Mouse (Mus musculus) ES-CJ7 (cell line): ENCODE results near the gene Thsd7a.

Source experiments
- DNase-seq: peaks from one replicate; pipeline ENCODE4 v3.0.0; 2011; ENCODE audit warnings: low read depth, low spot score

Thsd7a gene

GRCm38 (mm10) chr6:12748787-12749530 is at the start of gene Thsd7a:
Gene Thsd7a (minus strand): TSS chr6:12749410.
- DNase-seq: peak; percentile 44

GRCm38 (mm10) chr6:12787129-12787528 is 37.9 kb upstream of the Thsd7a start:
- DNase-seq: no peak

DNA sequence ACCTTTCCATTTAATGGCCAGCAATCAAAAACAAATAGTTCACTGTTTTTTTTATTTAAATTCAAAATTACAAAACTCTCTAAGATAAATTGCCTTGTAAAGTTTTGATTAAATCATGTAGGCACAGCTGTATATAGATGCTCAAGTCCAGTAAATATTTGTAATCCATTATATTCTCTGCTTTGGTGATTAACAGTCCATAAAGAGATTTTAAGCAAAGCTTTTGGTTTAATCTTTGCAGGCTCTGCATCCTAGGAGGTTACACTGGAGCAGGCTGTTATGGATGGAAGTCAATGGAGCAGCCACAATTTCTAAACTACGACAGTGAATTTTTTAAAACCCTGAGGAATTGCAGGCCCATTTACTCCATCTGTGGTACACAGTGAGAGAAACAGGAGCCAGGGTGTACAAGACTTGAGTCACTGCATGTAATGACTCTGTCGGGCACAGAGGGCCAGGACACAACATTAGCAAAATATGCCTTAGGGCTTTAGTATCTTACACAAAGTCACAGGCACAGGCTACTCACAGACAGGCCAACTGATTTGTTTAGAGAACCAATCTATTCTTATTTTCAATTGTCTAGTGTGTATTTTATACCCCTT is 37.3 kb upstream of the Thsd7a start:
- no peak for DNase-seq

DNA sequence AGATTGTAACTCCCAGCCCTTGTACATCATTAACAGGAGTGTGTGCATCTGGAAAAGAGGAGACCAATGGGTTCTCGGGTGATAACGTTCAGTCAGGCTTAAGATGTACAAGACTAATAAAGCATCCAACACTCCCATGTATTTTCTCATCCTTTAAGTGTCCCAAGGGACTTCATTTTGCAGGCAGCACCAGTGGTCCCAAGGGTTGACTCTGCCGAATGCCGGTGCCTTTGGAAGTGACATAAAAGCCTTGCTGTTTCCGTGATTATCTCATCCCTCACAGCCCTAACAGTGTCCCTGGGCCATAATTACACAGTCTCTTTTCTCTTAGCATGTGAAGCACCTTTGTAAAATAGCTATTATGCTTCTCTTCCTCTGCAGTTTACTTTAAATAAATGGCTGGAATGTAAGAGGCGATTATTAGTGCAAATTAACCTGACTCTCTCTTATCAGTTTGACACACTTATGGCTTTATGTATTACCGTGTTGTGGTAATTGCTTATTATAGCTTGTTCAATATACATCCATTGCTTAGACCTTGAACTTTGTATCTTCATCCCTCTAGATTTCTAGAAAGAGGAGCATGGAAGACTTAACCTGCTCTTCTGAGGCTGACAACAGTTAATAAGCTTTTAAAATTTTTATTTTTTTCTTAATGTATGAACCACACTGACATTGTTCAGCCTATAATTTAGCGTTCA is 35.9 kb upstream of the Thsd7a start:
- no peak for DNase-seq

GRCm38 (mm10) chr6:12772799-12773198 is 23.6 kb upstream of the Thsd7a start:
- no peak for DNase-seq

GRCm38 (mm10) chr6:12765191-12765590 is 16.0 kb upstream of the Thsd7a start:
- DNase-seq: no peak

DNA sequence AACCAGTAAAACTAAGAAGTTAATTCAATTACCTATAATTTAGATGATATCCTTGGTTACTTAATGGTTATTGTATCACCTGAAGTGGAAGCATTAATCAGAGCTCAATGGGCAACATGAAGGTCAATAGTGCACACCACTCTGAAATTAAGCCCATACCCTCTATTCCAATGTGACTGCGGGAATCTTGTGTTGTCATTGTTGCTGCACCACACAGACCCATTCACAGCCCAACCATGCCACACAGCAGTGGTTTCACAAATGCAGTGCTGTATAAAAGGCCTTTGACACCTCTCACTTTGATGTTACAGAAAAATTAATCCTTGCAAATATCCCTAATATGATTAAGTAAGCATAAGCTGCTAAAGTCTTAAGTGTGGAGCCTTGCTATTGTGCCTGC is 15.4 kb upstream of the Thsd7a start:
- DNase-seq: no peak

DNA sequence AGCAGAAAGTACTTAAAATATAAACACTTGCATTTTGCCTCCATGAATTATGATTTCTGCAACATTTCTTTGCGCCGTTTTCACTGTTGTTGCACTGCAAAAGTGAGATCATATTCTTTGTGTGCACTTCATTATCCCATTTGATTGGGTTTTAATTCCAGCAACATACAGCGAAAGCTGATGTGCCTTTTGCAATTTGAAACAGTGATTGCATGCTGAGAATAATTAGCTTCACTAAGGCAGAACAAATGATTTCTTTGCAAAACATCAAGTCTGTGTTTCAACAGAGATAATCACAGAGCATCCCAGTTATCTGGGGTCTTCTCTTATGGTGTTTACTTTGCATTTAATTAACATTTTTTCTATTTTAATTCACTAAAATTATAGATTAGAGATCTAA is 14.6 kb upstream of the Thsd7a start:
- DNase-seq: no peak

DNA sequence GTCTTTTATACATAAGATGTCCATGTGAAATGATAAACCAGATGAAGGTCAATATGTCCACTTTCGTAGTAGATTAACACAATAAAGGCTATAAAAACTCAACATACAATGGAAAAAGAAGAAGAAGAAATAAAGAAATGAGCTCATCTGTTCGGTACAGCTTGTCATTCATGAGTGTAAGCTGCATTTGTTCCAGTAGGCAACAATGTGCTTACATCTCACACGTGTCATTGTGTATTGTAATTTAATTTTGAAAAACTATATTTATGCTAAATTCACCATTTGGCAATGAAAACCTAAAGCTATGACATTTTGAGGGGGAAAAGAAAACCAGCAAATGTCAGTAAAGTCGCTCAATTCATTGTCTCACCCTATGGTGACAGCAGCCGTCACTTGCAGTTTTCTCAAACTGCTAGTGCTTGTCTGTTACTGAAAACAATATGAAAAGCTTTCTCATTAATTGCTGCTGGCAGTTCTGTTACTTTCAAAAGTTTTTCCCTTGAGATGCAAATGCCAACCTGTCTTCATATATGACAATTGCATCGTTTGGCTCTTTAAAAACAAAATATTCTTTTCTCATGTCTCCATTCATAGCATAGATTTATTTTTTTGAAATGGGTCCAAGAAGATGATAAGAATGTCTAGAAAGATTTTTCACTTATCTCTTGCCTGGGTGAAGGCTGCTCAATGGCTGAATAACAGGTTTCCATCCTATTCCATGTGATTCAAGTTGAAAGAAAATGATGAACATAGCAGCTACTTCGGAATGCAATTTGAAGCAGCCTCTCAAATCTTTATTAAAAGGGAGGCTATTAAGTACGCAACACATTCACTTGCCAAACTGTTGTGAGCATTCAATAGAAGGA is 10.4 kb upstream of the Thsd7a start:
- no peak for DNase-seq

DNA sequence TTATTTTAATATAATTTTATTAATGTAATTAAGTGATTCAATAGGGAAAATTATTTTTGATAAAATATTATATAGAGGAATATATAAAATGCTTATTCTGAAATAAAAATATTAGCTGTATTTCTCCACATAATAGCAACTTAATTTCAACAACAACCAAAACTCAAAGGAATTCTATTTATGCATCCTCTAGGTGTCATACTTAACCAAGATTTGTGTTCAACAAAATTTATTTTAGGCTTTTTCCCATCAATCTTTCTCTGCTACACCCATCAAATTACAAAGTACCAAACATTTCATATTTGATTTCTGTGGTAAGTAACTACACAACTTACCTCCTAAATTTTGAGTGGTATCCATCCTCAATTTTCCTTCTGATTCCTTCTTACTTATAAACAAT is 3.1 kb upstream of the Thsd7a start:
- DNase-seq: no peak

- no peak for DNase-seq
Measured at GRCm38 (mm10) chr6:12750441-12750840, 1.2 kb upstream of the Thsd7a start.

DNA sequence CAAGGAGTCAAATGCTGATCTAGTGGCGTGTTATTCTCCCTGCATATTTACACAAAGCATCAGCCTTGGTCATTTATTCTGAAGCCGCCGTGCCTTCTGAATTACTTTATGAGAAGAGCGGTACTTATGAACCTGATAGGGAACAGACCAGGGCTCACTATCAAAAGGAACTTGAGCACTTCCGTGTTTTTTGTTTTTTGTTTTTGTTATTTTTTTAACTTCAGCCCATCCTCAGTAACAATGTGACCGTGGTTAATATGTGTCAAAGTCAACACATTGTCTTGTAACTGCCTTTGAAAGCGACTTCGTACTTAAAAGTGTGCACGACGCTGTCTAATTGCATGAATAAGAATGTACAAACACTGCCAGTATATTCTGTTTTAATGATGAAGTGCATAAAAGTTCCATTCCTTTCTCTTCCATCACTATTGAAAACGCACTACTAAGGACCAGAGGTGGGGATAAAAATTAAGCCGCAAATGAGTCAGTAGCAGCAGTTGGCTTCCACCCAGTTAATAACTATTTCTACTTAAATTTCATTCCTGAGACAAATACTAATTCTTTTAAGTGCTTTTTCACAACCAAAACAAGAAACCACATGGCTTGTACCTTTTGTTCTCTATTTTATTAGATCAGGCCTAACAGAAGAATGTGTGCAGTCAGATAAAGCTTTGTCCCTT is 461 bp upstream of the Thsd7a start:
- no peak for DNase-seq

GRCm38 (mm10) chr6:12748454-12748786 is 790 bp downstream of the Thsd7a start:
- no peak for DNase-seq

- DNase-seq: no peak
Measured at GRCm38 (mm10) chr6:12747856-12748450, 1.3 kb downstream of the Thsd7a start.

GRCm38 (mm10) chr6:12742791-12743190 is 6.4 kb downstream of the Thsd7a start:
- DNase-seq: no peak

GRCm38 (mm10) chr6:12733924-12734323 is 15.3 kb downstream of the Thsd7a start:
- no peak for DNase-seq

DNA sequence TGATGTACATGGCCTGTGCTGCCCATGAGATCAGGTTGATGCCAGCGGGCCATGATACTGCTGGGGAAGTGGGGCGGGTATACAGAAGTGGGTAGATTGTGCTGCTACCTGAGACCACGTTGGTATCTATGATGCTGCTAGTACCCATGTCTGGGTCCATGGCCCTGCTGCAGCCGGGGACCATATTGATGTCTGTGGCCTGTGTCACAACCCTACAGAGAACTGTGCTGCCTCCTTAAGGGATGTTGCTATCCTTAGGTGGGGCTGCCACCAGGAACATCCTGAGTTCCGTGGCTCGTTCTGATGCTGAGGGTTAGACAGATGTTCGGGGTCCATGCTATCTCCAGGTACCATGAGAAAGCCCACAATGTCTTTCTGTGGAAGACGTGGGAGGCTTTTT is 33.1 kb downstream of the Thsd7a start:
- no peak for DNase-seq

DNA sequence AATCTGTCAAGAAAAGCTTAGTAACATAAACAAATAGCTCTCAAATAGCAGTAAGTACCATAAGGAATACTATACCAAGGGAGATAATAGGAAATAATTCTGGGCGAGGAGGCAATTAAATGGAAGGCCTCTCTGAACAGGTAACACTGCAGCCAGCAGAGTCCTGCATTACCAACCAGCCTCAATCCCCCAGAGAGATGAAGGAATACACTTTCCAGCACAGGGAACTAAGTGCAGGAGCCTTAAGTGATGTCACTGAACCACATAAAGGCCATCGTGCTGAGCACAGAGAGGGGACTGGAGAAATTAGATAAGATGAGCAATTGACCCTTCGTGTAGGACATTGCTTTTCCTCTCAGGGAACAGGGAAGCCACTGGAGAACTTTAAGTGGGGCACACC is 36.6 kb downstream of the Thsd7a start:
- DNase-seq: no peak

DNA sequence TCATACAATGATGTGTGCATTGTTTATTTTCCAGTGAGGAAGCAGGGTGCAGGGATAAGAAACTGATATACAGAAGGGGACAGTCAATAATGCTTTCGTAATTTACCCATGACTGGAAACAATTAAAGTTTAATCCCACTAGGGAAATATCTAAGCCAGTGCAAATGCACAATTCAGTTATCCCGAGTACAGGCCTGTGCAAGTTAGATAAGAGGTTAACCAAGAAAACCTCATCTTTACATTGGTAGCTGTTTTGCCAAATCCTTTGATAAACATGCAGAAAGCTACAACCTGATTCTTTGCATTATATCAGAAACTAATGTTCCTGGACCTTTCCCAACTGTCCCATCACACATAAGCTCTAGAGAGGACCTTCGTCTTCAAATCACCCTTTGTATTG is 46.3 kb downstream of the Thsd7a start:
- no peak for DNase-seq

- DNase-seq: no peak
Measured at GRCm38 (mm10) chr6:12699089-12699488, 50.1 kb downstream of the Thsd7a start.

GRCm38 (mm10) chr6:12693689-12694088 is 55.5 kb downstream of the Thsd7a start:
- no peak for DNase-seq
